Mouse (Mus musculus) midbrain, embryonic 14.5 days (tissue): ENCODE results near the gene Rims1. TPM values are rescaled to one million over a fixed set of nuclear protein-coding genes. Genes with fewer than 3 reads are reported as not detected.

ENCODE experiments used
- ATAC-seq: fragments of 200-750 bp; cut with Nextera tagmentation; 2 replicates; pipeline ENCODE4 v1.8.0; 2017; ENCODE audit warnings: moderate number of reproducible peaks, moderate library complexity; ENCODE audit not compliant: low FRiP score, low TSS enrichment
- DNase-seq: peaks from one replicate; pipeline ENCODE4 v3.0.0-alpha.2; 2015
- H3K27ac ChIP-seq: fragments of 300-500 bp; sonication (generic); replicated peaks from 2 replicates; pipeline ENCODE4 v1.5.1; 2014; ENCODE audit warnings: mild to moderate bottlenecking, low read depth, low read length, moderate library complexity
- H3K27me3 ChIP-seq: fragments of 300-500 bp; sonication (generic); 2 replicates; pipeline ENCODE4 v1.6.1; 2014; ENCODE audit warnings: low read length, control low read depth, mixed read lengths; ENCODE audit not compliant: control insufficient read depth, insufficient read depth
- H3K36me3 ChIP-seq: fragments of 300-500 bp; sonication (generic); 2 replicates; pipeline ENCODE4 v1.6.1; 2014; ENCODE audit warnings: low read length, control low read depth; ENCODE audit not compliant: control insufficient read depth, insufficient read depth
- H3K4me1 ChIP-seq: fragments of 300-500 bp; sonication (generic); 2 replicates; pipeline ENCODE4 v1.6.1; 2014; ENCODE audit warnings: mild to moderate bottlenecking, antibody characterized with exemption, low read length, control low read depth; ENCODE audit not compliant: control insufficient read depth, insufficient read depth
- H3K4me2 ChIP-seq: fragments of 300-500 bp; sonication (generic); 2 replicates; pipeline ENCODE4 v1.6.1; 2014; ENCODE audit warnings: mild to moderate bottlenecking, low read length, moderate library complexity
- H3K4me3 ChIP-seq: fragments of 300-500 bp; sonication (generic); replicated peaks from 2 replicates; pipeline ENCODE4 v1.5.1; 2014; ENCODE audit warnings: low read depth, low read length
- H3K9ac ChIP-seq: fragments of 300-500 bp; sonication (generic); replicated peaks from 2 replicates; pipeline ENCODE4 v1.6.1; 2014; ENCODE audit warnings: mild to moderate bottlenecking, low read length, moderate library complexity
- H3K9me3 ChIP-seq: fragments of 300-500 bp; sonication (generic); 2 replicates; pipeline ENCODE4 v1.6.1; 2016; ENCODE audit warnings: low read length, control low read depth, mixed read lengths; ENCODE audit not compliant: control insufficient read depth
- WGBS: fragments of 180-500 bp; shearing (Covaris S2); extraction: QIAGEN DNeasy Blood & Tissue Kit; methylation state at CpG from one replicate; pipeline ENCODE4 v1.1.7; 2014; 5-methylcytosine and 5-hydroxymethylcytosine counted together
- polyA plus RNA-seq: library from polyadenylated mRNA; unstranded; fragments of >200 nt; fragmentation: Nextera tagmentation; extraction: Ambion mirVana; gene quantifications from 2 replicates; pipeline ENCODE4 v1.2.1, GENCODE M21; 2014

Rims1 gene
- polyA plus RNA-seq, 1 experiment from 2014 or later, result 17.1 TPM

- H3K9me3 ChIP-seq, result no peaks in the 10 kb centered on the region
- no peak overlapping the region for H3K27ac ChIP-seq
- no peaks in the 10 kb centered on the region for H3K27me3 ChIP-seq
- no peaks in the 10 kb centered on the region for H3K4me1 ChIP-seq
- H3K9ac ChIP-seq, result no peak overlapping the region
- no peak overlapping the region for H3K4me3 ChIP-seq
- H3K36me3 ChIP-seq, result no peaks in the 10 kb centered on the region
- DNase-seq, result peak; percentile 27
- no peak for ATAC-seq
- H3K4me2 ChIP-seq, result no peak overlapping the region
Observed at GRCm38 (mm10) chr1:22594841-22595240, 211.0 kb downstream of the Rims1 start.

DNA sequence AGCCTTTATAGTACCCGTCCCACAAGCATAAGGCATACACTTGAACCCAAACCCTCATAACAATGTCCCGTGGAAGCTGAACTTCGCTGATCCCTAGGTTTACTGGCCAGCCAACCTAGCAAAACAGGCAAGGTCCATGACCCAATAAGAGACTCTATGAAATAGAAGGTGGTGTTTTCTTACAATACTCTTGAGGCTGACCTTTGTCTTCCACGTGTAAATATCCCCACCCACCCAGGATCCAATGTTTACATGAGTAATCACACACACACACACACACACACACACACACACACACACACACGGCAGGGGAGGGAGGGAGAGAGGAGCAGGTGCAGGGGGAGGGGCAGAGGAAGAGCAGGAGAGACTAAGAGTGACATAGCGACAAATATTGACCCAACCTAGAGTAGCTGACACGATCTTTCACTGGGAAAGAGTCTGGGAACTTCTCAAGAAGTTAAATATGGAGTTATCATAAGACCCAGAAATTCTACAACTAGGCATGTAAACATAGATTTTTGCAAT is 217.9 kb downstream of the Rims1 start:
- no peak overlapping the region for H3K4me3 ChIP-seq
- H3K36me3 ChIP-seq, result no peaks in the 10 kb centered on the region
- DNase-seq (no peak), ATAC-seq (no peak)
- H3K9me3 ChIP-seq, result no peaks in the 10 kb centered on the region
- no peak overlapping the region for H3K27ac ChIP-seq
- H3K27me3 ChIP-seq, result no peaks in the 10 kb centered on the region
- no peaks in the 10 kb centered on the region for H3K4me1 ChIP-seq
- H3K9ac ChIP-seq, result no peak overlapping the region
- no peak overlapping the region for H3K4me2 ChIP-seq
- 81% methylated on average over 7 of the region's 7 CpGs for WGBS

DNA sequence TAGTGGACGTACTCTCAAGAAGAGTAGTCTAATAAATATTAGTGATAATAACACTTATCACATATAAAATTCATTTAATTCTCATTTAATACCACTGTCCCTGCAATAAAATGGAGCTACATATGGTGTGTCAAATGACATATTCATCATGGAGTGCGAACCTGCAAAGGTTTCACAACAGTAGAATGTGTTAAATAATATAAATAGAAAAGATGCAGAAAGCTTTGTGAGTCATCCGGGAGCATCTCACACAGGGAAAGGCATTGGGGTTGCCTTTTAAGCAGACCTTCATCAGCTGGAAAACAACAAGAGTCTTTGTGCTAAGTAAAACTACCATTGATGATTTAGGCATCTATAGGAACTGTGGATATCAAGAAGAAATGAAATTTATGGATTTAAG is 220.2 kb downstream of the Rims1 start:
- Histone ChIP-seq H3K36me3 (no peaks in the 10 kb centered on the region), H3K27ac (no peak overlapping the region), H3K9ac (no peak overlapping the region), H3K4me2 (no peak overlapping the region), H3K27me3 (no peaks in the 10 kb centered on the region), H3K4me3 (no peak overlapping the region), H3K9me3 (no peaks in the 10 kb centered on the region), H3K4me1 (no peaks in the 10 kb centered on the region)
- DNase-seq (no peak), ATAC-seq (no peak)
- WGBS, result 92% methylated on average over 3 of the region's 3 CpGs

GRCm38 (mm10) chr1:22579470-22579869 is 226.3 kb downstream of the Rims1 start:
- DNase-seq (no peak), ATAC-seq (no peak)
- H3K4me3 ChIP-seq, result no peak overlapping the region
- H3K27me3 ChIP-seq, result no peaks in the 10 kb centered on the region
- no peak overlapping the region for H3K4me2 ChIP-seq
- H3K27ac ChIP-seq, result no peak overlapping the region
- H3K9ac ChIP-seq, result no peak overlapping the region
- H3K36me3 ChIP-seq, result no peaks in the 10 kb centered on the region
- no peaks in the 10 kb centered on the region for H3K4me1 ChIP-seq
- WGBS, result 90% methylated on average over 3 of the region's 3 CpGs
- no peaks in the 10 kb centered on the region for H3K9me3 ChIP-seq

- Histone ChIP-seq H3K27ac (no peak overlapping the region), H3K4me1 (no peaks in the 10 kb centered on the region), H3K4me2 (no peak overlapping the region), H3K36me3 (no peaks in the 10 kb centered on the region), H3K9me3 (no peaks in the 10 kb centered on the region), H3K4me3 (no peak overlapping the region), H3K27me3 (no peaks in the 10 kb centered on the region), H3K9ac (no peak overlapping the region)
- DNase-seq (no peak), ATAC-seq (no peak)
- 92% methylated on average over 1 of the region's 1 CpGs for WGBS
Observed at GRCm38 (mm10) chr1:22572720-22573119, 233.1 kb downstream of the Rims1 start.

DNA sequence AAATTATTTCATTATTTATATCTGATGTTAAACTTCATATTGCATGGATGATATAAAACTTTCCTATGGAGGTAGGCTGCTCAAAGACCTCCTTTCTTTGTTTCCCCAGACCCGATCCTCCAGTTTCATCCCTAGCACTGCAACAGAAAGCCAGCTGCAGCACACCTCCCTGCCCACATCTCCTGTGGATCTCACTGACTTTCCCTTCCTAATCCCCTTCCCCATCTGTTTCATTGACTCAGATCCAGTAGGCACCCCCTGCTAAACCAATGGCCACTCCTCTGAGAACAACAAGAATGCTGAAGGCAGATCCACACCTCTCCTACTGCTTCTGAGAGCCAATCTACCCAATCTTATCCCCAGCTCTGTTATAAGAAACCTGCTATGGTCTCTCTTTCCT is 259.5 kb downstream of the Rims1 start:
- Histone ChIP-seq H3K4me1 (no peaks in the 10 kb centered on the region), H3K27me3 (no peaks in the 10 kb centered on the region), H3K27ac (no peak overlapping the region), H3K36me3 (no peaks in the 10 kb centered on the region), H3K4me3 (no peak overlapping the region), H3K9ac (no peak overlapping the region), H3K4me2 (no peak overlapping the region), H3K9me3 (no peaks in the 10 kb centered on the region)
- ATAC-seq (no peak), DNase-seq (no peak)
- 82% methylated on average over 1 of the region's 1 CpGs for WGBS

DNA sequence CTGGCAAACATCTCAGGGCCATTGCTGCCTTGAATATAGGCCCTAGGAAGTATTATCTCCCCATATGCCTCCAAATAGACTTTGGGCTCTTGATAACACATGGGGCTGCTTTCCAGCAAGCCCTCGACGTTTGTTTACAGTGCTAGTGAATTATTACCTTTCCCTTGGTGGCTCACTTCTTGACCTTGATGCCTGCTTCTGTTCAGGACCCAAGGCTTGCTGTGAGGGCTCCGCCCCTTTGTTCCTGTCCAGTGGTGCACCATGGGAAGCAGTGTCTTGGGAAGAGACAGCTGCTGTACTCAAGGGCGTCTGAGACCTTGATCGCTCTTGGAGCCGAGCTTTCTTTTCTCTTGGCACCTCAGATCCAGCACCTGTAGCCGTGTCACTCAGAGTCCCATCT is 267.7 kb downstream of the Rims1 start:
- H3K4me2 ChIP-seq, result no peak overlapping the region
- DNase-seq (no peak), ATAC-seq (no peak)
- H3K9ac ChIP-seq, result no peak overlapping the region
- no peaks in the 10 kb centered on the region for H3K36me3 ChIP-seq
- no peak overlapping the region for H3K27ac ChIP-seq
- H3K4me1 ChIP-seq, result no peaks in the 10 kb centered on the region
- no peak overlapping the region for H3K4me3 ChIP-seq
- no peaks in the 10 kb centered on the region for H3K27me3 ChIP-seq
- H3K9me3 ChIP-seq, result no peaks in the 10 kb centered on the region
- 84% methylated on average over 7 of the region's 7 CpGs for WGBS

- H3K36me3 ChIP-seq, result no peaks in the 10 kb centered on the region
- ATAC-seq (no peak), DNase-seq (no peak)
- H3K9me3 ChIP-seq, result no peaks in the 10 kb centered on the region
- H3K27me3 ChIP-seq, result no peaks in the 10 kb centered on the region
- no peak overlapping the region for H3K27ac ChIP-seq
- H3K4me2 ChIP-seq, result no peak overlapping the region
- no peaks in the 10 kb centered on the region for H3K4me1 ChIP-seq
- whole genome bisulfite sequencing, result 98% methylated on average over 2 of the region's 2 CpGs
- no peak overlapping the region for H3K4me3 ChIP-seq
- no peak overlapping the region for H3K9ac ChIP-seq
Observed at GRCm38 (mm10) chr1:22536776-22537175, 269.0 kb downstream of the Rims1 start.

DNA sequence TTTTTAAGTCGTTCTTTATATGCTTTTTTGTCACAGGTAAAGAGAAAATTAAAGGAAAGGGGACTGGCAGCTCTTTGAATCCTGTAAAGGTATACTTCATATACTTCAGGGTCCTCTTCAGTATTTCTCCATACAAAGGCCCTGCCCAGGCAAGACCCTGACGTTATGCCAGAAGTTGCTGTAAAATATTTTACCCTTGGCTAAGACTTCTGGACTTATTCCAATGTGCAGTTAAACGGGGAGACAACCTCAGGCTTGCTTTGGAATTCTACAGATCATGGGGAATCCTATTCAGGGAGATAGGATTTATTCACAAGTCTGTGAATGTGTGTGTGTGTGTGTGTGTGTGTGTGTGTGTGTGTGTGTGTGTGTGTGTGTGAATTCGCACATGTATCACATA is 270.7 kb downstream of the Rims1 start:
- ATAC-seq (no peak), DNase-seq (no peak)
- Histone ChIP-seq H3K4me2 (no peak overlapping the region), H3K27me3 (no peaks in the 10 kb centered on the region), H3K9me3 (no peaks in the 10 kb centered on the region), H3K4me3 (no peak overlapping the region), H3K4me1 (no peaks in the 10 kb centered on the region), H3K36me3 (no peaks in the 10 kb centered on the region), H3K9ac (no peak overlapping the region), H3K27ac (no peak overlapping the region)
- 66% methylated on average over 4 of the region's 4 CpGs for WGBS
